Mouse (Mus musculus): ENCODE measurements around the gene Ehd1.
A peak's percentile ranks its signal among the peaks of the same experiment; 100 is the strongest.

GRCm38 (mm10) chr19:6296551-6297210 lies 20.2 kb downstream of the Ehd1 start:
- TF ChIP-seq POLR2A (IDR thresholded peaks at IDR 0.05; ENCODE audit: insufficient read length, low read depth), result no peak
- no peak for TF ChIP-seq MAX (IDR thresholded peaks at IDR 0.05; ENCODE audit: low read depth)
- TF ChIP-seq MYOD1 (IDR thresholded peaks at IDR 0.05; ENCODE audit: control insufficient read depth in 1 of 3, insufficient read length in 2 of 3, low read depth in 2 of 3), result peak in 1 of 3 experiments; percentile 35
- TF ChIP-seq TCF3 (IDR thresholded peaks at IDR 0.05; ENCODE audit: insufficient read length, low read depth), result no peak
- TF ChIP-seq POLR2AphosphoS2 (IDR thresholded peaks at IDR 0.05; ENCODE audit: insufficient read length, low read depth), result peak; percentile 23
- TF ChIP-seq MYOG (IDR thresholded peaks at IDR 0.05; ENCODE audit: control insufficient read depth in 1 of 3, insufficient read depth in 1 of 3, insufficient read length in 2 of 3, low read depth in 2 of 3), result no peak
- no peak for TF ChIP-seq USF1 (IDR thresholded peaks at IDR 0.05; ENCODE audit: low read depth)
- peak; percentile 79; the same call in 1 of the 2 replicates for TF ChIP-seq CEBPB (IDR thresholded peaks at IDR 0.05; ENCODE audit: insufficient read depth, poor library complexity, severe bottlenecking)
- no peak for TF ChIP-seq E2F4 (IDR thresholded peaks at IDR 0.05; ENCODE audit: insufficient read depth)
- TF ChIP-seq TCF12 (IDR thresholded peaks at IDR 0.05; ENCODE audit: insufficient read depth, poor library complexity, severe bottlenecking), result no peak

All from myocyte (in vitro differentiated cells).